Mouse (Mus musculus) embryonic facial prominence, embryonic 15.5 days (tissue): ENCODE data around the gene Trpc4ap. TPM values are rescaled to one million over a fixed set of nuclear protein-coding genes. Genes with fewer than 3 reads are reported as not detected.

Experiments used
- ATAC-seq: fragments of 200-750 bp; cut with Nextera tagmentation; 2 replicates; pipeline ENCODE4 v1.8.0; 2017; ENCODE audit warnings: low read depth, moderate TSS enrichment; ENCODE audit not compliant: insufficient number of reproducible peaks, low FRiP score, low TSS enrichment
- H3K27ac ChIP-seq: fragments of 300-500 bp; sonication (generic); replicated peaks from 2 replicates; pipeline ENCODE4 v1.5.1; 2015; ENCODE audit warnings: mild to moderate bottlenecking, inconsistent platforms
- H3K27me3 ChIP-seq: fragments of 300-500 bp; sonication (generic); 2 replicates; pipeline ENCODE4 v1.6.1; 2015; ENCODE audit warnings: inconsistent platforms
- H3K36me3 ChIP-seq: fragments of 300-500 bp; sonication (generic); 2 replicates; pipeline ENCODE4 v1.6.1; 2015; ENCODE audit warnings: mild to moderate bottlenecking, inconsistent platforms
- H3K4me1 ChIP-seq: fragments of 300-500 bp; sonication (generic); 2 replicates; pipeline ENCODE4 v1.6.1; 2015; ENCODE audit warnings: inconsistent platforms
- H3K4me2 ChIP-seq: fragments of 300-500 bp; sonication (generic); replicated peaks from 2 replicates; pipeline ENCODE4 v1.6.1; 2015; ENCODE audit warnings: mild to moderate bottlenecking, inconsistent platforms
- H3K4me3 ChIP-seq: fragments of 300-500 bp; sonication (generic); replicated peaks from 2 replicates; pipeline ENCODE4 v1.5.1; 2015; ENCODE audit warnings: mild to moderate bottlenecking, inconsistent platforms
- H3K9ac ChIP-seq: fragments of 300-500 bp; sonication (generic); 2 replicates; pipeline ENCODE4 v1.6.1; 2015; ENCODE audit warnings: inconsistent platforms
- H3K9me3 ChIP-seq: fragments of 300-500 bp; sonication (generic); replicated peaks from 2 replicates; pipeline ENCODE4 v1.6.1; 2016; ENCODE audit warnings: inconsistent platforms
- WGBS: fragments of 180-500 bp; shearing (Covaris S2); methylation state at CpG from one replicate; pipeline ENCODE4 v1.1.7; 2015; 5-methylcytosine and 5-hydroxymethylcytosine counted together
- polyA plus RNA-seq: library from polyadenylated mRNA; unstranded; fragments of >200 nt; fragmentation: Nextera tagmentation; extraction: Ambion mirVana; gene quantifications from 2 replicates; pipeline ENCODE4 v1.2.1, GENCODE M21; 2015

Trpc4ap gene
- polyA plus RNA-seq, 1 experiment from 2014 or later, result 137 TPM

GRCm38 (mm10) chr2:155693136-155693535 lies 952 bp upstream of the Trpc4ap start:
- WGBS, result 74% methylated on average over 4 of the region's 4 CpGs
- H3K9ac ChIP-seq, result no peak overlapping the region
- no peak overlapping the region for H3K4me2 ChIP-seq
- no peaks in the 10 kb centered on the region for H3K27me3 ChIP-seq
- H3K4me1 ChIP-seq, result peaks cover 19% of the 10 kb centered on the region
- no peaks in the 10 kb centered on the region; the same call in 1 of the 2 replicates for H3K36me3 ChIP-seq
- H3K4me3 ChIP-seq, result no peak overlapping the region
- H3K27ac ChIP-seq, result no peak overlapping the region
- H3K9me3 ChIP-seq, result no peaks in the 10 kb centered on the region
- ATAC-seq, result no peak

GRCm38 (mm10) chr2:155691336-155691722 lies 855 bp downstream of the Trpc4ap start:
- Histone ChIP-seq H3K4me2 (peak overlapping the region; percentile 69), H3K27me3 (no peaks in the 10 kb centered on the region), H3K4me3 (peak overlapping the region; percentile 97), H3K27ac (peak overlapping the region; percentile 86), H3K4me1 (peaks cover 19% of the 10 kb centered on the region), H3K9ac (peak overlapping the region; percentile 95), H3K9me3 (no peaks in the 10 kb centered on the region), H3K36me3 (no peaks in the 10 kb centered on the region; the same call in none of the 2 replicates)
- 5% methylated on average over 8 of the region's 8 CpGs for WGBS
- ATAC-seq, result no peak

DNA sequence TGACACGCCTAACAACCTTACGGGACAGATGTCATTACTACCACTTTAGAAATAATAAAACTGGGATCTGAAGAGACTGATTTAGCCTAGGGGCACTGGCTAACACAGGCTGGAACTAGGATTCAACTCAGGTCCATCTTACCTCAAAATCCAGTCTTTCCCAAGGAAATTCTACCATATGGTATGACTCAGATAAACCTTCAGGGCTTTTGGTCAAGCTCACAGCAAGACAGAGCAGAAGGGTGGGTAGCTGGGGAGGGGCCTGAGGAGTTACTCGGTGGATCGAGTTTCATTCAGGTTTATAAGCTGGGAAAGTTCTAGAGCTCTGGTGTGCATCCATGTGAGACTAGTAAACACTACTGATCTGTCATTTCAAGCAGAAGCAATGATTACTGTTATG lies 3.0 kb downstream of the Trpc4ap start:
- no peak overlapping the region for H3K9ac ChIP-seq
- WGBS, result 68% methylated on average over 4 of the region's 4 CpGs
- no peak for ATAC-seq
- no peaks in the 10 kb centered on the region for H3K27me3 ChIP-seq
- no peak overlapping the region for H3K27ac ChIP-seq
- H3K4me1 ChIP-seq, result peaks cover 19% of the 10 kb centered on the region
- H3K9me3 ChIP-seq, result no peaks in the 10 kb centered on the region
- no peak overlapping the region for H3K4me3 ChIP-seq
- no peak overlapping the region for H3K4me2 ChIP-seq
- no peaks in the 10 kb centered on the region; the same call in none of the 2 replicates for H3K36me3 ChIP-seq

DNA sequence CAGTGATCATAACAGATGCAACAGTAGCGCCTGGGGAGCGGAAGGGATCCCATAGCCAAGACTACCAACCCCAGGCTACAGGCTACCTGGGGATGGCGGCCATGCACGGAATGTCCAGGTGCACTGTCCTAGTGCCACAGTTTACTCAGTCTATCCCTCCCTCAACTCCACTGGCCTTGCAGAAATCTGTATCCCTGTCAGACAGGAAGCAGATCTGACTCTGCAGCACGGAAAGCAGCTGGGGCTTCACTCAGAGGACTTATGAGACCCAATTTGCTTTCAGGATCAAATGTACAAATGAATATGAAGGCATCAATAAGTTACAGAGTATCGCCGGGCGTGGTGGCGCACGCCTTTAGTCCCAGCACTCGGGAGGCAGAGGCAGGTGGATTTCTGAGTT lies 4.4 kb downstream of the Trpc4ap start:
- Histone ChIP-seq H3K9ac (no peak overlapping the region), H3K27ac (no peak overlapping the region), H3K36me3 (no peaks in the 10 kb centered on the region; the same call in none of the 2 replicates), H3K27me3 (no peaks in the 10 kb centered on the region), H3K4me2 (no peak overlapping the region), H3K4me1 (peaks cover 19% of the 10 kb centered on the region), H3K9me3 (no peaks in the 10 kb centered on the region), H3K4me3 (no peak overlapping the region)
- no peak for ATAC-seq
- 96% methylated on average over 11 of the region's 11 CpGs for WGBS

DNA sequence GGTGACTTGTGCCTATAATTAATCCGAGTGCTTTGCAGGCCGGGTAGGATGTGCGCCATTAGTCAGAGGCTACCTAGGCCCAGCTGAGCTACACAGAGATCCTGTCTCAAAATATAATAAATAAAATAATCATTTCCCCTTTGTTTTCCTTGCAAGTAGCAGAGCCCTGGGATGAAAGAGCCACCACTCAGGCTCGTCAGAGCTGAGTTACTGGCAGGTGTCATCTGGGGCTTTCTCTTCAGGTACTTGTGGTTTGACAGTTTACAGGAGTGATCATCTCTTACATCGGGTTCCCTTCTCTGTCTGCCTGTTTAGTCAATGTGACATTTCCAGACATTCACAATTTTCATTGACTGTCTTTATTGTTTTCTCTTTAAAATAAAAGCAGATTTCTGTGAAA lies 5.6 kb downstream of the Trpc4ap start:
- no peaks in the 10 kb centered on the region; the same call in none of the 2 replicates for H3K36me3 ChIP-seq
- 81% methylated on average over 5 of the region's 5 CpGs for WGBS
- H3K9me3 ChIP-seq, result no peaks in the 10 kb centered on the region
- no peak overlapping the region for H3K27ac ChIP-seq
- no peaks in the 10 kb centered on the region for H3K27me3 ChIP-seq
- no peak overlapping the region for H3K4me2 ChIP-seq
- no peak overlapping the region for H3K9ac ChIP-seq
- H3K4me3 ChIP-seq, result no peak overlapping the region
- ATAC-seq, result no peak
- H3K4me1 ChIP-seq, result peaks cover 19% of the 10 kb centered on the region

- no peaks in the 10 kb centered on the region for H3K27me3 ChIP-seq
- no peaks in the 10 kb centered on the region for H3K9me3 ChIP-seq
- 93% methylated on average over 5 of the region's 5 CpGs for WGBS
- H3K36me3 ChIP-seq, result no peaks in the 10 kb centered on the region; the same call in 1 of the 2 replicates
- no peak overlapping the region for H3K9ac ChIP-seq
- no peak overlapping the region for H3K4me3 ChIP-seq
- H3K4me2 ChIP-seq, result no peak overlapping the region
- no peaks in the 10 kb centered on the region for H3K4me1 ChIP-seq
- no peak for ATAC-seq
- no peak overlapping the region for H3K27ac ChIP-seq
Observed at GRCm38 (mm10) chr2:155683821-155684220, 8.4 kb downstream of the Trpc4ap start.

DNA sequence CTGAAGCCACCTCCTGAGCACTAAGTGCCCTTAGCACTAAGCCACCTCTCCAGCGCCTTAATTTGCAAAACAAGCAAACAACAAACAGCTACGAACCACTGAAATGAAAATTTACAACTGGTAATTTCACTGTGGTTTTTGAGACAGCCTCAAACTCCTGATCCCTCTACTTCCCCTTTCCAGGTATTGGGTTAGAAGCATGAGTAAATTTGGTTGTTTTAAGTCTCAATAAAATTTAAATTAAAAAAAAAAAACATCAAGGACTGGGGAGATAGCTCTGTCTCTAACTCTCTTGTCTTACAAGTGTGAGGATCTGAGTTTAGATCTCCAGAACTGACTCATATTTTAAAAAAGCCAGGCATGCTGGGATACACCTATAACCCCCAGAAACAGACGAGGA lies 9.0 kb downstream of the Trpc4ap start:
- ATAC-seq, result no peak
- no peaks in the 10 kb centered on the region for H3K27me3 ChIP-seq
- no peak overlapping the region for H3K4me2 ChIP-seq
- H3K9ac ChIP-seq, result no peak overlapping the region
- no peaks in the 10 kb centered on the region; the same call in 1 of the 2 replicates for H3K36me3 ChIP-seq
- H3K27ac ChIP-seq, result no peak overlapping the region
- H3K4me1 ChIP-seq, result no peaks in the 10 kb centered on the region
- WGBS, result 77% methylated on average over 3 of the region's 3 CpGs
- no peak overlapping the region for H3K4me3 ChIP-seq
- no peaks in the 10 kb centered on the region for H3K9me3 ChIP-seq

DNA sequence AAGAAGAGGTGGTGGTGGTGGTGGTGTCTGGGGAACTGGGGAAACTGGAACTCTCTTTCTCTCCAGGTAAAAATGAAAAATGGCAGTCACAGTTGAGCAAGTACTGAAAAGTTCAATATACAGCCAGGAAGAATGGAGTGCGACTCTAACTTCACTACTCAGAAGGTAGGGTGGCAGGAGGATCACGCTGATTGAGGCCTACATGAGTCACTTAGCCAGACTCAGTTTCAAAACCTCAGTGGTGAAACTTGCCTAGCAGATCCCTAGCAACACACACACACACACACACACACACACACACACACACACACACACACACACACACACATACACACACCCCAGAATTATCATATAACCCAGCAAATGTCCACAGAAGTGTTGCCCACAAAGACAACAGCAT lies 10.3 kb downstream of the Trpc4ap start:
- Histone ChIP-seq H3K27ac (no peak overlapping the region), H3K4me2 (no peak overlapping the region), H3K4me1 (no peaks in the 10 kb centered on the region), H3K9me3 (no peaks in the 10 kb centered on the region), H3K36me3 (no peaks in the 10 kb centered on the region; the same call in 1 of the 2 replicates), H3K9ac (no peak overlapping the region), H3K4me3 (no peak overlapping the region), H3K27me3 (no peaks in the 10 kb centered on the region)
- no peak for ATAC-seq
- WGBS, result 87% methylated on average over 2 of the region's 2 CpGs

DNA sequence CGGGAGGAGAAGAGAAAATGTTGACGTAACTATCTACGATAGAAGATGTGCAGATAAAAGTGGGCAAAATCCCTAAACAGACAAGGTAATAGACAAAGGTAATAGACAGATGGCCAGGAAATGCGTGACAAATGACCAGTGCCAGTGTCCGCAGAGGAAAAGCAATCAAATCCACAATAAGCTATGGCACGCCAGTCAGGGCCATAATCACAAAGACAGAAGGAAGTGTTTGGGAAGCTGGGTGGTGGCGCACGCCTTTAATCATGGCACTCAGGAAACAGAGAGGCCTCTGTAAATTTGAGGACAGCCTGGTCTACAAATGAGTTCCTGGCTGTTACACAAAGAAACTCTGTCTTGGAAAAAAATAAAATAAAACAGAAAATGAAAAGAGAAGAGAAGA lies 11.0 kb downstream of the Trpc4ap start:
- Histone ChIP-seq H3K4me1 (no peaks in the 10 kb centered on the region), H3K4me2 (no peak overlapping the region), H3K4me3 (no peak overlapping the region), H3K9me3 (no peaks in the 10 kb centered on the region), H3K27me3 (no peaks in the 10 kb centered on the region), H3K9ac (no peak overlapping the region), H3K36me3 (no peaks in the 10 kb centered on the region; the same call in 1 of the 2 replicates), H3K27ac (no peak overlapping the region)
- no peak for ATAC-seq
- 65% methylated on average over 8 of the region's 8 CpGs for WGBS

GRCm38 (mm10) chr2:155680591-155680990 lies 11.6 kb downstream of the Trpc4ap start:
- no peaks in the 10 kb centered on the region; the same call in 1 of the 2 replicates for H3K36me3 ChIP-seq
- H3K27me3 ChIP-seq, result no peaks in the 10 kb centered on the region
- H3K4me1 ChIP-seq, result no peaks in the 10 kb centered on the region
- H3K4me3 ChIP-seq, result no peak overlapping the region
- H3K4me2 ChIP-seq, result no peak overlapping the region
- 58% methylated on average over 5 of the region's 5 CpGs for WGBS
- no peak for ATAC-seq
- H3K9me3 ChIP-seq, result no peaks in the 10 kb centered on the region
- H3K27ac ChIP-seq, result no peak overlapping the region
- H3K9ac ChIP-seq, result no peak overlapping the region

GRCm38 (mm10) chr2:155679586-155680110 lies 12.5 kb downstream of the Trpc4ap start:
- whole genome bisulfite sequencing, result 90% methylated on average over 4 of the region's 4 CpGs
- ATAC-seq, result no peak

GRCm38 (mm10) chr2:155675118-155675517 lies 17.1 kb downstream of the Trpc4ap start:
- no peak overlapping the region for H3K27ac ChIP-seq
- no peak for ATAC-seq
- no peak overlapping the region for H3K4me3 ChIP-seq
- H3K9me3 ChIP-seq, result no peaks in the 10 kb centered on the region
- H3K4me2 ChIP-seq, result no peak overlapping the region
- no peaks in the 10 kb centered on the region for H3K27me3 ChIP-seq
- no peaks in the 10 kb centered on the region for H3K4me1 ChIP-seq
- 72% methylated on average over 4 of the region's 4 CpGs for WGBS
- peaks cover 23% of the 10 kb centered on the region for H3K36me3 ChIP-seq
- H3K9ac ChIP-seq, result no peak overlapping the region

More at GRCm38 (mm10) chr2:155679586-155680110, 12.5 kb downstream of the Trpc4ap start:
- Histone ChIP-seq H3K27me3 (no peaks in the 10 kb centered on the region), H3K27ac (no peak overlapping the region), H3K4me2 (no peak overlapping the region), H3K4me3 (no peak overlapping the region), H3K36me3 (no peaks in the 10 kb centered on the region; the same call in 1 of the 2 replicates), H3K9me3 (no peaks in the 10 kb centered on the region), H3K4me1 (no peaks in the 10 kb centered on the region), H3K9ac (no peak overlapping the region)
